Mouse (Mus musculus): ENCODE data around the gene Ascl3. TPM values are rescaled to one million over a fixed set of nuclear protein-coding genes. Genes with fewer than 3 reads are reported as not detected.

The Ascl3 gene
- polyA plus RNA-seq, 1 experiment from 2014 or later, result 0.21 TPM

DNA sequence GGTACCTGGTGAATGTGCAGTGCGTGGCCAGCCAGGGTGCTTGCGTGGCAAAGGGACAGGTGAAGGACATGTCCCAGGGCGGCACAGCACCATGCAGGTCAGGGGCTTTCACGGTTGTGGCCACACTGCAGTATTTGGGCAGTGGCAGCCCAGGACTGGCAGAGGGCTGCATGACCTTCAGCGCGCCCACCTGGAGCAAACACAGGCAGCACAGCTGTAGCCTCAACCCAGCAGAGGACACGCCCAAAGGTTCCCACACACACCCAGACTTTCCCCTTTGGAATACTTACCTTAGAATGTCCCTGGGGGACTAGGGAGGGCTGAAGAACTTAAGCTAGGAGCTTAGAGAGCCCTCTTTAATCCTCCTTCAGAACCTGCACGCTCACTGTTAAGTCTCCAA lies 8.4 kb downstream of the Ascl3 start:
- no peak overlapping the region for H3K4me3 ChIP-seq (replicated peaks; ENCODE audit: low read length)
- no peaks in the 10 kb centered on the region for H3K27me3 ChIP-seq (ENCODE audit: control insufficient read depth, insufficient read depth, low read length)
- H3K9ac ChIP-seq (ENCODE audit: low read length), result no peak overlapping the region
- peak; percentile 63; the same call in 1 of the 2 replicates for ATAC-seq (ENCODE audit: insufficient read depth, low FRiP score)
- 76% methylated on average over 8 of the region's 8 CpGs for WGBS
- H3K27ac ChIP-seq (ENCODE audit: low read length), result no peak overlapping the region
- no peaks in the 10 kb centered on the region for H3K9me3 ChIP-seq (replicated peaks; ENCODE audit: control insufficient read depth, low read length)
- no peaks in the 10 kb centered on the region for H3K36me3 ChIP-seq (ENCODE audit: control insufficient read depth, insufficient read depth, low read length)
- H3K4me1 ChIP-seq (ENCODE audit: control insufficient read depth, insufficient read depth, low read length), result no peaks in the 10 kb centered on the region
- H3K4me2 ChIP-seq (ENCODE audit: low read depth, low read length), result no peak overlapping the region

GRCm38 (mm10) chr7:109722618-109723017 lies 8.9 kb downstream of the Ascl3 start:
- over 99% methylated on average over 2 of the region's 2 CpGs for WGBS
- no peak for ATAC-seq (ENCODE audit: insufficient read depth, low FRiP score)

GRCm38 (mm10) chr7:109719286-109719685 lies 12.2 kb downstream of the Ascl3 start:
- 66% methylated on average over 9 of the region's 9 CpGs for WGBS
- Histone ChIP-seq H3K4me3 (replicated peaks; ENCODE audit: low read length) (no peak overlapping the region), H3K27ac (ENCODE audit: low read length) (no peak overlapping the region), H3K27me3 (ENCODE audit: control insufficient read depth, insufficient read depth, low read length) (no peaks in the 10 kb centered on the region), H3K4me2 (ENCODE audit: low read depth, low read length) (no peak overlapping the region), H3K36me3 (ENCODE audit: control insufficient read depth, insufficient read depth, low read length) (no peaks in the 10 kb centered on the region), H3K4me1 (ENCODE audit: control insufficient read depth, insufficient read depth, low read length) (no peaks in the 10 kb centered on the region), H3K9ac (ENCODE audit: low read length) (no peak overlapping the region), H3K9me3 (replicated peaks; ENCODE audit: control insufficient read depth, low read length) (no peaks in the 10 kb centered on the region)
- no peak for ATAC-seq (ENCODE audit: insufficient read depth, low FRiP score)

More at GRCm38 (mm10) chr7:109722618-109723017, 8.9 kb downstream of the Ascl3 start:
- no peaks in the 10 kb centered on the region for H3K36me3 ChIP-seq (ENCODE audit: control insufficient read depth, insufficient read depth, low read length)
- H3K9ac ChIP-seq (ENCODE audit: low read length), result no peak overlapping the region
- no peaks in the 10 kb centered on the region for H3K27me3 ChIP-seq (ENCODE audit: control insufficient read depth, insufficient read depth, low read length)
- H3K4me1 ChIP-seq (ENCODE audit: control insufficient read depth, insufficient read depth, low read length), result no peaks in the 10 kb centered on the region
- no peak overlapping the region for H3K27ac ChIP-seq (ENCODE audit: low read length)
- H3K4me2 ChIP-seq (ENCODE audit: low read depth, low read length), result no peak overlapping the region
- H3K9me3 ChIP-seq (replicated peaks; ENCODE audit: control insufficient read depth, low read length), result no peaks in the 10 kb centered on the region
- no peak overlapping the region for H3K4me3 ChIP-seq (replicated peaks; ENCODE audit: low read length)

- Histone ChIP-seq H3K27me3 (ENCODE audit: control insufficient read depth, insufficient read depth, low read length) (no peaks in the 10 kb centered on the region), H3K4me1 (ENCODE audit: control insufficient read depth, insufficient read depth, low read length) (peaks cover 4% of the 10 kb centered on the region), H3K36me3 (ENCODE audit: control insufficient read depth, insufficient read depth, low read length) (peaks cover 3% of the 10 kb centered on the region; the same call in 1 of the 2 replicates), H3K4me2 (ENCODE audit: low read depth, low read length) (no peak overlapping the region), H3K4me3 (replicated peaks; ENCODE audit: low read length) (no peak overlapping the region), H3K9ac (ENCODE audit: low read length) (no peak overlapping the region), H3K9me3 (replicated peaks; ENCODE audit: control insufficient read depth, low read length) (no peaks in the 10 kb centered on the region), H3K27ac (ENCODE audit: low read length) (no peak overlapping the region)
- ATAC-seq (ENCODE audit: insufficient read depth, low FRiP score), result no peak
- 88% methylated on average over 2 of the region's 2 CpGs for WGBS
Observed at GRCm38 (mm10) chr7:109713434-109713982, 18.0 kb downstream of the Ascl3 start.

- H3K9me3 ChIP-seq (replicated peaks; ENCODE audit: control insufficient read depth, low read length), result no peaks in the 10 kb centered on the region
- H3K9ac ChIP-seq (ENCODE audit: low read length), result no peak overlapping the region
Observed at GRCm38 (mm10) chr7:109712198-109712597, 19.3 kb downstream of the Ascl3 start.

DNA sequence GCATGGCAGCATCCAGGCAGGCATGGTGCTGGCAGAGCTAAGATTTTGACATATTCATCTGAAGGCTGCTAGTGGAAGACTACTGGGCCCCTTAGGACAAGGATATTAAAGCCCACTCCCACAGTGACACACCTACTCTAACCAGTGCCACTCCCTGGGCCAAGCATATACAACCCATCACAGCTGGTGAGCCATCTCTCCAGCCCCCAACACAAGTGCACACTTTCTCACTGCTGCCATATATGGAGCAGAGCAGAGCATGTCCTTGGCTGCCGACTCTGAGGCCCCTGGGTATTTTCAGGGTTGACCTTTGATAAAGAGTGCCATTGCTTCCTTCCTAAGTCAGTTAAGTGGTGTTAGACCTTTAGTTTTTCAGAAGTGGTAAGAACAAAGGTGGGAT lies 21.5 kb downstream of the Ascl3 start:
- no peak overlapping the region; the same call in 1 of the 2 replicates for H3K27ac ChIP-seq (ENCODE audit: low read length)
- ATAC-seq (ENCODE audit: insufficient read depth, low FRiP score), result no peak
- H3K4me1 ChIP-seq (ENCODE audit: control insufficient read depth, insufficient read depth, low read length), result peaks cover 18% of the 10 kb centered on the region
- WGBS, result 47% methylated on average over 1 of the region's 1 CpGs
- no peak overlapping the region for H3K4me2 ChIP-seq (ENCODE audit: low read depth, low read length)
- H3K4me3 ChIP-seq (replicated peaks; ENCODE audit: low read length), result no peak overlapping the region
- H3K9me3 ChIP-seq (replicated peaks; ENCODE audit: control insufficient read depth, low read length), result no peaks in the 10 kb centered on the region
- no peaks in the 10 kb centered on the region for H3K27me3 ChIP-seq (ENCODE audit: control insufficient read depth, insufficient read depth, low read length)
- H3K36me3 ChIP-seq (ENCODE audit: control insufficient read depth, insufficient read depth, low read length), result peaks cover 7% of the 10 kb centered on the region; the same call in 1 of the 2 replicates
- no peak overlapping the region for H3K9ac ChIP-seq (ENCODE audit: low read length)

More at GRCm38 (mm10) chr7:109712198-109712597, 19.3 kb downstream of the Ascl3 start:
- Histone ChIP-seq H3K4me1 (ENCODE audit: control insufficient read depth, insufficient read depth, low read length) (peaks cover 10% of the 10 kb centered on the region), H3K4me2 (ENCODE audit: low read depth, low read length) (no peak overlapping the region), H3K4me3 (replicated peaks; ENCODE audit: low read length) (no peak overlapping the region), H3K36me3 (ENCODE audit: control insufficient read depth, insufficient read depth, low read length) (peaks cover 7% of the 10 kb centered on the region; the same call in 1 of the 2 replicates), H3K27ac (ENCODE audit: low read length) (no peak overlapping the region), H3K27me3 (ENCODE audit: control insufficient read depth, insufficient read depth, low read length) (no peaks in the 10 kb centered on the region)
- no peak for ATAC-seq (ENCODE audit: insufficient read depth, low FRiP score)
- 91% methylated on average over 7 of the region's 7 CpGs for WGBS

GRCm38 (mm10) chr7:109708961-109709382 lies 22.6 kb downstream of the Ascl3 start:
- H3K9me3 ChIP-seq (replicated peaks; ENCODE audit: control insufficient read depth, low read length), result no peaks in the 10 kb centered on the region
- 20% methylated on average over 3 of the region's 3 CpGs for WGBS
- no peak overlapping the region for H3K4me2 ChIP-seq (ENCODE audit: low read depth, low read length)
- peak overlapping the region; percentile 74 for H3K27ac ChIP-seq (ENCODE audit: low read length)
- H3K36me3 ChIP-seq (ENCODE audit: control insufficient read depth, insufficient read depth, low read length), result peaks cover 7% of the 10 kb centered on the region; the same call in 1 of the 2 replicates
- no peak overlapping the region for H3K4me3 ChIP-seq (replicated peaks; ENCODE audit: low read length)
- H3K9ac ChIP-seq (ENCODE audit: low read length), result no peak overlapping the region
- peak; percentile 42; the same call in 1 of the 2 replicates for ATAC-seq (ENCODE audit: insufficient read depth, low FRiP score)
- peaks cover 26% of the 10 kb centered on the region for H3K4me1 ChIP-seq (ENCODE audit: control insufficient read depth, insufficient read depth, low read length)
- no peaks in the 10 kb centered on the region for H3K27me3 ChIP-seq (ENCODE audit: control insufficient read depth, insufficient read depth, low read length)

DNA sequence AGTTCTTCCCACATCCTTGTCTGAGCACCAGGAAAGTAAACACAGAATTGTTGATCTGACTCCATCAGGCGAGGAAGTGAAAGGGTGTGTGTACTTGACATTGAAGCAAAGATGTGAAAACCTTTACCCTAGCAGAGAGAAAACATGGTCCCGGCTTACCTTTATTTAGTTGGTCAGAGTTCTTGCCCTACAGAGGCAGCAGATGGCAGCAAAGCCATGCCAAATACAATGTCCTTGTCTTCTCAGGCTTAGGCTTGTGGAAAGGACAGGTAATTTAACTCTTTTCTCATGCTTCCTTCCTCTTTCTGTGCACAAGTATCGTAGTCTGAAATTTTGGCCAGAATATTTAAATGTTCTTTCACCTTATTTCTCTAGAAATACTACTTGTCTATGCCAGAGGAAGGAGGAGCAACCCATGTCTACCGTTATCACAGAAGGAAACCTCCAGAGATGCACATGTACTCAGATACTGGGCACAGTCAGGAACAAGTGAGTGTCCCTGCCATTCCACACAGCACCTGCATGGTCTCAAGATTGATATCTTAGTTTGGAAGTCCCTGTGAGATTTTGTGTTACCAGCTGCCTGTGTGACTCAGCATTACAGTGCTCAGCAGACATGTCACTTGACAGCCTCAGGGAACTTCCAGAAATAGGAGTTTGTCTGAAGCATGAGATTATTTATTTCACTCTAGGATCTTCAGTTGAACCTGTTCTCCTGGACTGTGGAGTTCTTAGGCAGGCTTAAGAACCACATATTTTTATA lies 24.3 kb downstream of the Ascl3 start:
- H3K9ac ChIP-seq (ENCODE audit: low read length), result no peak overlapping the region
- 34% methylated on average over 4 of the region's 4 CpGs for WGBS
- H3K4me2 ChIP-seq (ENCODE audit: low read depth, low read length), result no peak overlapping the region
- H3K27me3 ChIP-seq (ENCODE audit: control insufficient read depth, insufficient read depth, low read length), result no peaks in the 10 kb centered on the region
- H3K9me3 ChIP-seq (replicated peaks; ENCODE audit: control insufficient read depth, low read length), result no peaks in the 10 kb centered on the region
- H3K4me3 ChIP-seq (replicated peaks; ENCODE audit: low read length), result no peak overlapping the region
- H3K4me1 ChIP-seq (ENCODE audit: control insufficient read depth, insufficient read depth, low read length), result peaks cover 33% of the 10 kb centered on the region
- 0 out of 2 replicates have a peak overlapping the region, but pooled peaks have one; percentile 12 for H3K27ac ChIP-seq (ENCODE audit: low read length)
- H3K36me3 ChIP-seq (ENCODE audit: control insufficient read depth, insufficient read depth, low read length), result peaks cover 7% of the 10 kb centered on the region; the same call in 1 of the 2 replicates
- no peak for ATAC-seq (ENCODE audit: insufficient read depth, low FRiP score)

DNA sequence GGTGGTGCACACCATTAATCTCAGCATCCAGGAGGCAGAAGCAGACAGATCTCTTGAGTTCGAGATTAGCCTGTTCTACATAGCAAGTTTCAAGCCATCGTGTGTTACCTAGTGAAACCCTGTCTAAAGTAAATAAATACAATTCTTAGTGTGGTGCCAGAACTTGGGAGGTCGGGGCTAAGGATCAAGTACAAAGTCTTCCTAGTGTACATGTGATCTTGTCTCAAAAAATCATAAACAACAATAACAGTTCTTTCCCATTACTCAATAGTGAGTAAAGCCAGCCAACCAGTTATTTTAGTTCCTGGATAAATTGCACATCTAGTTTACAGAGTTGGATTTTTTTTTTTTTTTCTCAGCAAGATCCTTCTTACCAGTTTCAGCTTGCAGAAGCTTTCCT lies 27.1 kb downstream of the Ascl3 start:
- Histone ChIP-seq H3K9me3 (replicated peaks; ENCODE audit: control insufficient read depth, low read length) (0 out of 2 replicates have a peak, but pooled peaks cover 3% of the 10 kb centered on the region), H3K4me3 (replicated peaks; ENCODE audit: low read length) (peak overlapping the region; percentile 68), H3K36me3 (ENCODE audit: control insufficient read depth, insufficient read depth, low read length) (0 out of 2 replicates have a peak, but pooled peaks cover 4% of the 10 kb centered on the region), H3K9ac (ENCODE audit: low read length) (no peak overlapping the region), H3K4me2 (ENCODE audit: low read depth, low read length) (peak overlapping the region; percentile 92), H3K27ac (ENCODE audit: low read length) (peak overlapping the region; percentile 85; the same call in 1 of the 2 replicates), H3K27me3 (ENCODE audit: control insufficient read depth, insufficient read depth, low read length) (no peaks in the 10 kb centered on the region), H3K4me1 (ENCODE audit: control insufficient read depth, insufficient read depth, low read length) (peaks cover 33% of the 10 kb centered on the region)
- 50% methylated on average over 3 of the region's 3 CpGs for WGBS
- ATAC-seq (ENCODE audit: insufficient read depth, low FRiP score), result no peak

All from stomach, embryonic 16.5 days (tissue).